Mouse (Mus musculus): Measurements from ENCODE around the gene Ifrd2. TPM values are rescaled to one million over a fixed set of nuclear protein-coding genes. Genes with fewer than 3 reads are reported as not detected.

Gene Ifrd2
- polyA plus RNA-seq, 1 experiment, result 16.4 TPM

DNA sequence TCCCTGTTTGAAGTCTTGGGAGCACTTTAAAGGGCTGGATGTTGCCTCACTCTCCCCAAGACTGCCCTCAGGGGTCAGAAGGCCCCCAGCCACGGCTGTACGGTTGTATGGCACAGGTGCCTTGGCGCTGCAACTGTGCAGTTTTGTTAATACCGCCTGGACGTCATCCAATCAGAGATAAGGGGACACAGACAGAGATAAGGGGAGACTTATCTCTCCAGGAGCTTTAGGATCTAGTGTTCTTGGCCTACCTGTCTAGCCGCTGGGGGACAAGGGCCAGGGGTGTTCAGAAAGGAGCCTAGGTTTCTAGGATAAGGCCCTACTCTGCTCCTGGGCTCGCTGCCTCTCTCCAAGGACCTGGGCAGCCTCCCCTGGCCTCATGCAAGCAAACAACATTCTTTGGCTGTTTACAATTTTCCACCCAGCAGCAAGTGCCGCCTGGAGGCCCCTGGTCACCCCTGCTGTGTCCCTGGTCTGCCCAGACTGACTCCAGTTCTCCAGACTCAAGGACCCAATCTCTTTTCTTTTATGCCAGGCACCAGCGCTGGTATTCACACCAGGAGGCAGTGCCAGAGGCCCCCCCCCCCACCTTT lies 20.3 kb downstream of the Ifrd2 start:
- Histone ChIP-seq H3K4me3 (ENCODE audit: control insufficient read depth, low read depth, low read length) (no peak overlapping the region), H3K4me1 (ENCODE audit: control insufficient read depth, insufficient read depth, low read length) (peaks cover 15% of the 10 kb centered on the region), H3K36me3 (ENCODE audit: control insufficient read depth, insufficient read depth, low read length) (no peaks in the 10 kb centered on the region), H3K27ac (ENCODE audit: control insufficient read depth, insufficient read depth, low read depth, low read length) (no peak overlapping the region), H3K27me3 (ENCODE audit: control insufficient read depth, insufficient read depth, low read length) (no peaks in the 10 kb centered on the region)
- TF ChIP-seq CTCF (IDR thresholded peaks at IDR 0.05; ENCODE audit: control insufficient read depth, insufficient read depth, insufficient replicate concordance, low read depth, low read length) (no peak), POLR2A (IDR thresholded peaks at IDR 0.05; ENCODE audit: control insufficient read depth, low read depth, low read length) (no peak)

DNA sequence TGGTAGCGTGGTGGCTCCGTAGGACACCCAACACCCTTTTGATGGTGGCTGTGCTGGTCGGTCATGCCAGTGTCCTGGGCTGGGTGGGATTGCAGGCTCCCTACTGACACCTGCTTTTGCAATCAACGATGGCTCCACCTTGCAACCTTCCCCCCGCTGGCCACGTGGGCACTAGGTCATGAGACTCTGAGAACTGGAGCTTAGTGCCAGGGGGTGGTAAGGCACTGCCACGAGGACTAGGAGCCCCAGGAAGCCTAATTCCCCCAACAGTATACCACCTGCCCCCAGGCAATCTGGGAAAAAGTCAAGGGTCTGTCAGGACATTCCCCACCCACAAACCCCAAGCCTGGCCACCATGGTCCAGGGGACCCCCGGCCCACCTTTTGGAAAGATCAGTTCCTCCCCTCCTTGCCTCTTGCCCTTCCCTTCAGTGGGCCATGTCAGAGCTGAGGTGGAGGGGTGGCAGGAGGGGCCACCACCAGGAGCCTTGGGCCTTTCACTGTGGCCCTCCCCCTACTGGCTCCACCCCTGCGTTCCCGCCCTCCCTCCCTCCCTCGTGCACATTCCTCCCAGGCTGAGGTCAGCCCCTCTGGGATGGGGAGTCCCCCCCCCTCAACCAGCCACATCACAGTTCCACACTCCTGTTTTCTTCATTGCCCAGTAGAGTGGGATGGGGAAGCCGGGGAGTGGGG lies 21.4 kb downstream of the Ifrd2 start, which contains the start of gene Sema3b:
Gene Sema3b (minus strand): TSS at position 489 of the 692 bp plus-strand sequence.
- H3K4me1 ChIP-seq (ENCODE audit: control insufficient read depth, insufficient read depth, low read length), result peaks cover 11% of the 10 kb centered on the region
- no peaks in the 10 kb centered on the region for H3K36me3 ChIP-seq (ENCODE audit: control insufficient read depth, insufficient read depth, low read length)
- H3K27me3 ChIP-seq (ENCODE audit: control insufficient read depth, insufficient read depth, low read length), result no peaks in the 10 kb centered on the region
- no peak within 1 kb of the TSS for H3K4me3 ChIP-seq (ENCODE audit: control insufficient read depth, low read depth, low read length)
- H3K27ac ChIP-seq (ENCODE audit: control insufficient read depth, insufficient read depth, low read depth, low read length), result no peak within 1 kb of the TSS
- no peak for TF ChIP-seq CTCF (IDR thresholded peaks at IDR 0.05; ENCODE audit: control insufficient read depth, insufficient read depth, insufficient replicate concordance, low read depth, low read length)
- no peak for TF ChIP-seq POLR2A (IDR thresholded peaks at IDR 0.05; ENCODE audit: control insufficient read depth, low read depth, low read length)

DNA sequence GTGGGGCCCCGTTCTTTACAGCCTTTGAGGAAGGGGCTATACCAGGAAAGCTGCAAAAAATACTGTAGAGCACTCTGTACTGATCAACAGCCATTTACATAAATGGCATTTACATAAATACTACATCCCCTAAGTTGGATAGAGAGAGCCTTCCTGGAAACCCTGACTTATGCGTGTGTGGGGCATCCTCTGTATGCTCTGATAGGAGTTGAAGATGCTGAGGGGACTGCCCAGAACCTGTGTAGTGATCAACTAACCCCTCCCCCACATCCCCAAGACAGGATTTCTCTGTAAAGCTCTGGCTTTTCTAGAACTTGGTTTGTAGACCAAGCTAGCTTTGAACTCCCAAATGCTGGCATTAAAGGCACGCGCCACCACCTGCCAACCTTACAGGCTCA lies 22.0 kb downstream of the Ifrd2 start:
- H3K4me3 ChIP-seq (ENCODE audit: control insufficient read depth, low read depth, low read length), result no peak overlapping the region
- H3K27ac ChIP-seq (ENCODE audit: control insufficient read depth, insufficient read depth, low read depth, low read length), result no peak overlapping the region
- H3K36me3 ChIP-seq (ENCODE audit: control insufficient read depth, insufficient read depth, low read length), result no peaks in the 10 kb centered on the region
- H3K4me1 ChIP-seq (ENCODE audit: control insufficient read depth, insufficient read depth, low read length), result peaks cover 11% of the 10 kb centered on the region
- TF ChIP-seq CTCF (IDR thresholded peaks at IDR 0.05; ENCODE audit: control insufficient read depth, insufficient read depth, insufficient replicate concordance, low read depth, low read length) (no peak), POLR2A (IDR thresholded peaks at IDR 0.05; ENCODE audit: control insufficient read depth, low read depth, low read length) (no peak)
- H3K27me3 ChIP-seq (ENCODE audit: control insufficient read depth, insufficient read depth, low read length), result no peaks in the 10 kb centered on the region

DNA sequence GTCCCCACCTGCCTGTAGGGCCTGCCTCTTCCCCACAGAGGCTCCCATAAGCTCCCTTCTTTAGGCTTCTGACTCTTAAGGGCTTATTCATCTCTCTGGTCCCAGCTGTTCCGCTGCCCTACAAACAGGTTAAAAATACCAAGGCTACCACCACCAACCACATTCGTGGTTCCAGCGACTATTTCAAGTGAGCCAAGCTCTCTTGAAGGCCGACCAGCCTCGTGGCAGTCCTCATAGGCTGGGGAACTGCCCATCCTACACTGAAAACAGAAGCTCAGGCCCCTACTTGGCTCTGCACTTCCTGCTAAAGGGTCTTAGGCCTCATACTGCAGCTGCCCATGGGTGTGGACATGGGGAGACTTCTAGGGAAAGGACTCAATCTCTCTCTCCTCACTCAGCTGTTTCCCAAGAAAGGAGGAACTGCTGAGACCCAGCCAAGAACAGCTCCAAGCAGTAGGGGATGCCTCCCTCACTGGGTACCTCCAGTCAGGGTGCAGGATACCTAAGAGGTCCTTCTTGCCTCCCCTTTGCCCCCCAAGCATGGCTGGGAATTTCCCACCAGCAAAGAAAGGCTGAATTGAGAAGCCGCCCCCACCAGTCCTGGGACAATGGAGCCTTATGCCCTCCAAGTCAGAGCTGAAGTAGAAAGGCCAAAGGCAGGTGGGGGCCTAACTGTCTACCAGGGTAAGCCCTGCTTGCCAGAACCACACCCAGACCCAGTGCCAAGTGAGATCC lies 24.2 kb downstream of the Ifrd2 start:
- Histone ChIP-seq H3K4me1 (ENCODE audit: control insufficient read depth, insufficient read depth, low read length) (peaks cover 11% of the 10 kb centered on the region), H3K27me3 (ENCODE audit: control insufficient read depth, insufficient read depth, low read length) (no peaks in the 10 kb centered on the region), H3K36me3 (ENCODE audit: control insufficient read depth, insufficient read depth, low read length) (no peaks in the 10 kb centered on the region), H3K4me3 (ENCODE audit: control insufficient read depth, low read depth, low read length) (no peak overlapping the region), H3K27ac (ENCODE audit: control insufficient read depth, insufficient read depth, low read depth, low read length) (no peak overlapping the region)
- TF ChIP-seq POLR2A (IDR thresholded peaks at IDR 0.05; ENCODE audit: control insufficient read depth, low read depth, low read length) (no peak), CTCF (IDR thresholded peaks at IDR 0.05; ENCODE audit: control insufficient read depth, insufficient read depth, insufficient replicate concordance, low read depth, low read length) (no peak)

DNA sequence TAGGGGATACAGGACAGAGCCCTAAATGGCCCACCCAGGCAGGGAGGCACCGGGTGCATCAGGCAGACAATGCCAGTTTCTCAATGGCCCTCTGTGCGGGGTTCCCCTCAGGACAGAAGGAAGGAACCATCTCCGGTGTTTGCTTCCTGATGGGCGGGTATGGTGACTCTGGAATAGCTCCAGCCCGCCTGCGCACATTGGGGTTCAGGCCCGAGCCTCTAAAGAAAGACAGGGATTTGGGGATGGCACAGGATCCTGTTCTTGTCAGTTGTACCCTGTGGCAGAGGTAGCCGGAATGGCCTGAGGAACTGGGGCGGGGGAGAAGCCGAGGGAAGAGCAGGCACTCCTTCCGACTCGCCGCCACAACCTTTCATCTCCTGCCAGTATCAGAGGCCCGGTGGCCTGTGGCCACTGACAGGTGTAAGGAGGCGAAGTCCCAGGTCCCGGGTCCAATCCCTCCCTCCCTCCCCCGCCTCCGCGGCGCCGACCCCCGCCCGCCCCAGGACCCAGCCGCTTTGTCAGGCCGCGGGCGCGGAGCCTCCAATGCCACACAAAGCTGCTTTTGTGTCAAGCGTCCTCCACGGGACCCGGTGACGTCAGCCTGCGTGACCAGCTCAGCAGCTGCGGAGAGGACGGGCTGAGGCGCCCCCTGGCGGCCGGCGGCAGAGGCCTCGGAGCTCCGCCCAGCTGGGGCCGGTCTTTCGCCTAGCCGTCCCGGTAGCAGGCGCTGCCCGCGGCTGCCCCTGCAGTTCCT lies 24.9 kb downstream of the Ifrd2 start:
- Histone ChIP-seq H3K4me1 (ENCODE audit: control insufficient read depth, insufficient read depth, low read length) (peaks cover 11% of the 10 kb centered on the region), H3K36me3 (ENCODE audit: control insufficient read depth, insufficient read depth, low read length) (no peaks in the 10 kb centered on the region), H3K27ac (ENCODE audit: control insufficient read depth, insufficient read depth, low read depth, low read length) (peak overlapping the region; percentile 54; the same call in 1 of the 2 replicates), H3K4me3 (ENCODE audit: control insufficient read depth, low read depth, low read length) (peak overlapping the region; percentile 61), H3K27me3 (ENCODE audit: control insufficient read depth, insufficient read depth, low read length) (no peaks in the 10 kb centered on the region)
- peak; percentile 96 for TF ChIP-seq CTCF (IDR thresholded peaks at IDR 0.05; ENCODE audit: control insufficient read depth, insufficient read depth, insufficient replicate concordance, low read depth, low read length)
- TF ChIP-seq POLR2A (IDR thresholded peaks at IDR 0.05; ENCODE audit: control insufficient read depth, low read depth, low read length), result peak; percentile 42; the same call in 1 of the 2 replicates

DNA sequence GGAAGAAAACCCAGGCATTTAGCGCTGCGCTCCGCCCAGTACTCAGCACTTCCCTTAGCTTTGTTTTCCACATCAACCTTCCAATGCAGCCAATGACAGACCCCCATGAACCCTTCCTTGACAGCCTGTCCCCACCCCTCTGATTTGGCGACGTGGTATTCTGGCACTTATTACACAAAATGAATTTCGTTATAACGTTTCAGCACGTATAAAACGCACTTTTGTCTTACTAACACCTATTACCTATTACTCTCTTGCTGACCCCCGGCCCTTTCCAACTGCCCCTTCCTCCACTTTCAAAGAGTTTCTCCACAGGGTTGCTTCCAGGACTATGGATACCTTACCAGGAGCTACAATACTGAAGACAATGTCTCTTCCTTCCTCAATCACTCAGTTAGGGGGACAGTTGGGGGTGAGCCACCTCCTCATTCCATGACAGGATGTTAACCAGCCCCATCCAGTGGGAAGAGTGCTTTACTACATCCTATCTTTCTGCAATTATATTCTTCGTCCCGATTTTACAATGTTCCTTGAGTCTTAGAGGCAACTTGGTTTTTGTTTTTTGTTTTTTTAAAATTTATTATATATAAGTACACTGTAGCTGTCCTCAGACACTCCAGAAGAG lies 25.6 kb downstream of the Ifrd2 start:
- TF ChIP-seq CTCF (IDR thresholded peaks at IDR 0.05; ENCODE audit: control insufficient read depth, insufficient read depth, insufficient replicate concordance, low read depth, low read length) (no peak), POLR2A (IDR thresholded peaks at IDR 0.05; ENCODE audit: control insufficient read depth, low read depth, low read length) (no peak)
- peaks cover 11% of the 10 kb centered on the region for H3K4me1 ChIP-seq (ENCODE audit: control insufficient read depth, insufficient read depth, low read length)
- H3K27me3 ChIP-seq (ENCODE audit: control insufficient read depth, insufficient read depth, low read length), result no peaks in the 10 kb centered on the region

More for the DNA sequence above, 25.6 kb downstream of the Ifrd2 start:
- Histone ChIP-seq H3K36me3 (ENCODE audit: control insufficient read depth, insufficient read depth, low read length) (no peaks in the 10 kb centered on the region), H3K4me3 (ENCODE audit: control insufficient read depth, low read depth, low read length) (peak overlapping the region; percentile 54), H3K27ac (ENCODE audit: control insufficient read depth, insufficient read depth, low read depth, low read length) (no peak overlapping the region)

All from testis, adult 2 months (tissue).